ENCODE assay signal across 19 mouse cellular contexts in the genomic region with DNA sequence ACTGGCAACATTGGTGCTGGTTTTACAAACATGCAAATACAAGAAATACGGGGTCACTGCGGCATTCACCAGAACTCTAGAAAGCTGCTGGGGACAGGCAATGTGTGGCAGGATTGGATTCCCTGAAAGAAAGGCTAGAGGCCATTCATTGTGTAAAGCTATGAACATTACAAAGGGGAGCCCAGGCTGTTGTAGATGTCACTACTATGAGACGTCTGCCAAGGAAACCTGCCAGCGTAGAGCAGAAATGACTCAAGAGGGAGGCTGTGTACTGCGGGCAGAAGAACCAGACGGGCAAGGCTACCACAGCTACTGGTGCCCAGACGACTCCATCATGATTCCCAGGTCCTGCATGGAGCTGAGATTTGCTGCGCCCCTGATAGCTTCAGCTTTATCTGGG. TPM values are rescaled to one million over a fixed set of nuclear protein-coding genes. Genes with fewer than 3 reads are reported as not detected.
"Had no signal": no experiment of that assay in that cellular context is flagged by ENCODE, and none has a peak within 500 bp of the region (broad histone marks: within the 10 kb centered on the region; RNA-seq: fewer than 3 reads in every experiment).

No protein-coding gene starts in this region.

- H3K4me3 ChIP-seq: limb, embryonic 13.5 days; midbrain, embryonic 12.5 days; neural tube, embryonic 13.5 days had no signal

- H3K9ac ChIP-seq: limb, embryonic 13.5 days; liver, embryonic 14.5 days; midbrain, embryonic 12.5 days; neural tube, embryonic 13.5 days had no signal

- ATAC-seq: midbrain, embryonic 16.5 days had no signal

- H3K9me3 ChIP-seq: limb, embryonic 13.5 days; midbrain, embryonic 12.5 days; neural tube, embryonic 13.5 days had no signal

- H3K27me3 ChIP-seq: limb, embryonic 13.5 days; midbrain, embryonic 12.5 days; neural tube, embryonic 13.5 days had no signal

- H3K36me3 ChIP-seq: limb, embryonic 13.5 days; midbrain, embryonic 12.5 days had no signal

- H3K4me1 ChIP-seq: limb, embryonic 13.5 days had no signal

- H3K4me2 ChIP-seq: limb, embryonic 13.5 days; midbrain, embryonic 12.5 days; neural tube, embryonic 13.5 days had no signal

- DNase-seq: kidney, postnatal 14 days; left cerebral cortex, postnatal 4 days; lung, adult 18-20 months; right cerebral cortex, postnatal 25 days; thymus, postnatal 36 days had no signal

- H3K27ac ChIP-seq: limb, embryonic 13.5 days; liver, embryonic 14.5 days; midbrain, embryonic 12.5 days; neural tube, embryonic 13.5 days had no signal

RNA-seq across cellular contexts. Expression of gene Lrcol1, which starts 56.6 kb away (rescaled TPM):
- total RNA-seq: layer of hippocampus, adult 8-10 months; layer of hippocampus, postnatal 14 days; left cerebral cortex, adult 18-20 months; left cerebral cortex, postnatal 10 days; left cerebral cortex, postnatal 4 days; liver, adult 2 months; megakaryocyte-erythroid progenitor cell, adult 5-6 weeks had no signal
- polyA plus RNA-seq: large intestine, adult 2 months; limb, embryonic 13.5 days; liver, adult 2 months; liver, embryonic 14.5 days; midbrain, embryonic 12.5 days; midbrain, embryonic 16.5 days; neural tube, embryonic 13.5 days; small intestine, adult 2 months; stomach, embryonic 16.5 days had no signal

RNA-seq across cellular contexts. Expression of gene P2rx2, which starts 58.1 kb away (rescaled TPM):
- total RNA-seq: liver, adult 2 months; megakaryocyte-erythroid progenitor cell, adult 5-6 weeks had no signal
